Mouse (Mus musculus): Measurements from ENCODE around the gene Cdkn2b.

The Cdkn2b gene

GRCm38 (mm10) chr4:89293516-89293915 lies 17.3 kb downstream of the Cdkn2b start:
- DNase-seq (ENCODE audit: low spot score in 2 of 2) = no peak

DNA sequence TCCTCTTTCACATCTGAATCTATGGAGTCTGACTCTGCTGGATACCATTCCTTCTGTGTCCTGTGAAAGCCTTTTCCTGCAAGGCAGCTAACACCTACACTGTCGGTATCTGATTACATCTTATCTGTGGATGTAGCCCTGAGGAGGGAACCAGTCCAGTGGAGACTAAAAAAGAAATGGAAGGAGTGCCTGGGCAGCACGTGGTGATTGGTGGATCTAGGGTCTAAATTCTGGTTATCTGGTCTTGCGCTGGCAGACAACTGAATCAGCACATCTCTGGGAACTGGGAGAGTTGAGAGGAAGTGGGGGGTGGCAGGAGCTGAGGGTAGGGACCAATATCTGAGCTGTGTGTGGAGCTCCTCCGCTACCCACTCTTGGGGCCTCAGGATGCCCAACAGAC lies 21.8 kb downstream of the Cdkn2b start:
- DNase-seq (ENCODE audit: low spot score in 2 of 2) = no peak

- no peak for DNase-seq (ENCODE audit: low spot score in 2 of 2)
Measured at GRCm38 (mm10) chr4:89286566-89286965, 24.3 kb downstream of the Cdkn2b start.

DNA sequence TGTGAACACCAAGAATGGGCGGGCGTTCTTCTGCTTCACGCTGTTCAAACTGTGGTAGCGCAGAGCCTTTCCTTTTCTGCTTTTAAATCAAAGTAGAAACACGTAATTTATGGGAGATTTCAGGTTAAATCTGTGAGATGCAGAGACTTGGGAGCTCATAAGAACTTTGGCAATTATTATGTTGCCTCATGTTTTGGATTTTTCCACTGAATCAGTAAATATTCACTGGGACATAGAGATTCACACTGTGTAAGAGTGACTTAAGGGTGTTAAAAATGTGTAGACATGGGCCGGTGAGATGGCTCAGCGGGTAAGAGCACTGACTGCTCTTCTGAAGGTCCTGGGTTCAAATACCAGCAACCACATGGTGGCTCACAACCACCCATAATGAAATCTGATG lies 25.2 kb downstream of the Cdkn2b start:
- no peak for DNase-seq (ENCODE audit: low spot score in 2 of 2)

DNA sequence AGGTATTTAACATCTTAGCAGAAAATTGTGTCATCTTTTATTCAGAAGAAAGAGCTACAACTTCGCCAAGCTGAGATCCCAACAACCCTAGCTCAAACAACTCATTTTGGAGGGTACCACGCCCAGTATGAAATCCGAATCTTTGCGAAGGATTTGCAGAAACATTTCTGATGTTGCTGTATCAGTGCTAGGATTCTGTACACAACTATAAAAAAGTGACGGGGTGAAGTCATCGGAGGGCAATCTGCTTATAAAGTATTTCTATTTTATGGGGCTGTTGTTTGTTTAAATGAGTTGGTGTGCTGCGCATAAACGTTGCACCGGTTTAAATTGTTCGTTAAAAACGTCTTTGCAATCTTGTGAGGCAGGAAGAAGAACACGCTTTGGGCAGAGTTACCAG lies 28.2 kb downstream of the Cdkn2b start:
- DNase-seq (ENCODE audit: low spot score in 2 of 2) = no peak

DNA sequence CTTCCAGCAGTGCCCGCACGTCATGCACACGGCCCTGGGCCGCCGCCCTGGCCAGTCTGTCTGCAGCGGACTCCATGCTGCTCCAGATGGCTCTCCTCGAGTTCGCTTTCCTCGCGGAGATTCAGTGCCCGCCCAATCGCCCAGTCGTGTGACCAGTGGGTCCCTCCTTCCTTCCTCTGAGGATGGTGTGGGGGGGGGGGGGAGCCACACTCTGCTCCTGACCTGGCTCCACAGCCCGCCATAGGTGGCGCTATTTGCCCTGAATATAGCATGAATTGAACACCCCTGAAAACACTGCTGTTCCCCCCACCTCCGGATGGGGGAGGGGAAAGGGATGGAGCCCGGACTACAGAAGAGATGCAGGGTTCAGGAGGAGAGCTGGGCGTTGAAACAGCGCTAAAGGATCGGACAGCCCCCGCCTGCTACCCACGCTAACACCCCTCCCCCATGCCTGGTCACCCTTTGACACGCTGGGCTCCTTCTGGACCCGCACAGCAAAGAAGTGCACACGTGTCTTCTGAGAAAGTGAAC lies 28.7 kb downstream of the Cdkn2b start:
- DNase-seq (ENCODE audit: low spot score in 2 of 2) = peak in 1 of 2 experiments; percentile 25

- no peak for DNase-seq (ENCODE audit: low spot score in 2 of 2)
Measured at GRCm38 (mm10) chr4:89281236-89281635, 29.6 kb downstream of the Cdkn2b start.

- DNase-seq (ENCODE audit: low spot score in 2 of 2) = no peak
Measured at GRCm38 (mm10) chr4:89279641-89280040, 31.2 kb downstream of the Cdkn2b start.

DNA sequence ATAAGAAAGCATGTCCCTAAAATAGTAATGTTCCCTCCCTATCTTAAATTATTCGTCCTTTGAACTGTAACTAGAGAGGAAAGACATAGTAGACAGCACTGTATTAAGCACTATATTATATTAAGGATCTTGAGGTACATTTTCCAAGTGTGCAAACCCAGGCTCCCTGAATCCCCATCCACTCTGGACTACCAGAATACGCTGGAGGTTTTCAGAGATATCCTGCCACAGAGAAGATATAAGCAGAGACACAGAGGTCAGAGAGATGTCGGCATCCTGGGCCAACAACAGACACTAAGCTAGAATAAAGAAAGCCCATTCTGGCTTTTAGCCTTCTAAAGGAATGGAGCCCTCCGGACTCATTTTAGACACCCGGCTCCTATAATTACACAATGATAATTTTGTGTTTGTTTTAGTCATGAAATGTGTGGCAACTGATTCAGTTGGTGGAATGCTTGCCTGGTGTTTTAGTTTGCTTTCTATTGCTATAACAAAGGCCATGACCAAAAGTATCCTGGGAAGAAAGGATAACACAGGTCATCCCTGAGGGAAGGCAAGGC lies 33.4 kb downstream of the Cdkn2b start:
- no peak for DNase-seq (ENCODE audit: low spot score in 2 of 2)

DNA sequence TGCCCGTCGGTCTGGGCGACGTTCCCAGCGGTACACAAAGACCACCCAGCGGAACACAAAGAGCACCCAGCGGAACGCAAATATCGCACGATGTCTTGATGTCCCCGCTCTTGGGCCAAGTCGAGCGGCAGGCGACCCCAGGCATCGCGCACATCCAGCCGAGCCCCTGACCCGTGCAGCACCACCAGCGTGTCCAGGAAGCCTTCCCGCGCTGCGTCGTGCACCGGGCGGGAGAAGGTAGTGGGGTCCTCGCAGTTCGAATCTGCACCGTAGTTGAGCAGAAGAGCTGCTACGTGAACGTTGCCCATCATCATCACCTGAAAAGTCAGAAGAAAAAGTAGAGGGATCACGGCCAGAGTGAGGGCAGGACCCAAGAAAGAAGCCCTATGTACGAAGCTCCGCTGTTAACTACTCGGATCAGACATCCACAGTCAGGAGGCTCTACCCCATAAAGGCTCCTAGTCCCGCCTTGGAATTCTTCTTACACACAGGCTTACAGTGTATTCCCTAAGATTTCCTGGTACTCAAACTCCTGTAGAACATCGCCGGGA lies 34.1 kb downstream of the Cdkn2b start:
- no peak for DNase-seq (ENCODE audit: low spot score in 2 of 2)

DNA sequence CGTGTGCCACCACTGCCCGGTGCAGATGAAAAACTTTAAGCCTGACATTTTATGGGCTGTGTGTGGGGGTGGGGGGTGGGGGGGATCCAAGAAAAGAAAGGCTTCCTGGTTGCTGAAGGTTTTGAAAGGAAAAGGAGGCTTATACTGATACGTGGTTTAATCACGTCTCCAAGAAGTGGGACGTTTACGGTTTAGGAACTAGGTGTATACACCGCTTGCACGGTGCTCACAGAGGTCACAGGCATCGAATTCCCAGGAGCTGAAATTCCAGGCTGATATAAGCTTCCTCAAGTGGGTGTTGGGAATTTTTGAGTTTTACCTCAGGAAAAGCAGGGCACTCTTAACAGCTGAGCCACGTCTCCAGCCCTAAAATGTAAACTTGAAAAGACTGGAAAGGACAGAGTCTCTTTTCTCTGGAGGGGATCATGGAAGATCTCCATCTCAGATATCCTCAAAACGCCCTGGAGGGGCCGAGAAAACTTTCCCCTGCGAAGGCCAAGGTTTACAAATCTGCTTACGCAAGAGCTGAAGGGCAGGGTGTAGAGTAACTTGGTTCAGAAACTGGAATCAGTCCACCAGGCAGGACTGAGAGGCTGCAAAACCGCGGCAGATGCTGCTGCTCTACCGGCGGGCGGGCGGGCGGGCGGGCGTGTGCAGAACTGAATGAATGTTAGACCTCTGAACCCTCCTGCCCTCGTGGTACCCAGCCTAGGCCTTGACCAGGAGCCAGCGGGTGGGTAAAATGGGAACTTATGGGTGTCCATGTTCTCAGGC lies 34.8 kb downstream of the Cdkn2b start:
- no peak for DNase-seq (ENCODE audit: low spot score in 2 of 2)

GRCm38 (mm10) chr4:89274829-89275548 lies 35.9 kb downstream of the Cdkn2b start:
- DNase-seq (ENCODE audit: low spot score in 2 of 2) = no peak

GRCm38 (mm10) chr4:89274006-89274405 lies 36.8 kb downstream of the Cdkn2b start:
- DNase-seq (ENCODE audit: low spot score in 2 of 2) = no peak

GRCm38 (mm10) chr4:89273585-89273984 lies 37.3 kb downstream of the Cdkn2b start:
- DNase-seq (ENCODE audit: low spot score in 2 of 2) = no peak

GRCm38 (mm10) chr4:89272961-89273540 lies 37.8 kb downstream of the Cdkn2b start:
- no peak for DNase-seq (ENCODE audit: low spot score in 2 of 2)

DNA sequence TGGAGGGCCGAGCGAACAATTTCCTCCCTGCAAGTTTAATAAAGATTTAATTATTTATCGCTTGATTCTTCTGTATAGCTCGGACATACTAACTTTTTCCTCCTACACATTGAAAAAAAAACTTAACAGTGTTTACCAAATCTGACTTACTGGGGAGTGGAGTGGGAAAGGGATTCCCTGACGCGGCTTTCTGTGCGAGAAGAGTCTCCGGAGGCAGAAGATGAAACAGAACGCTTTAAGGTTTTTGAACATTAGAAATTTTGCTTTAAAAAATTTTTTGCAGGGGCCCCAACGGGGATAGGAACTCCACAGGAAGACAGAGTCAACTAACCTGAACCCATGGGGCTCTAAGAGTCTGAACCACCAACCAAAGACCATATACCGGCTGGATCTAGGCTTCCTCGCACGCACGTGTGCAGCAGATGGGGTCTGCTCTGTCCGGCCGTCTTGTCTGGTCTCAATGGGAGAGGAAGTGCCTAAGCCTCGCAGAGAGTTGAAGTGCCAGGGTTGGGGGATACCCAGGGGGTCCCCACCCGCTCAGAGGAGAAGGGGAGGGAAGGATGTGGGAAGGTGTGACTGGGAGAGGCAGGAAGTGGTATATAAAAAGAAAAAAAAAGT lies 38.6 kb downstream of the Cdkn2b start:
- no peak for DNase-seq (ENCODE audit: low spot score in 2 of 2)

- no peak for DNase-seq (ENCODE audit: low spot score in 2 of 2)
Measured at GRCm38 (mm10) chr4:89257768-89258167, 53.1 kb downstream of the Cdkn2b start.

All from spleen, postnatal 10 days (tissue).